9 mouse cellular contexts compared by ENCODE assay signal in genomic region chr10:93263431-93263830, GRCm38 (mm10). TPM values are rescaled to one million over a fixed set of nuclear protein-coding genes. Genes with fewer than 3 reads are reported as not detected.
DNase-seq lines count a peak whose midpoint lies in the region; ATAC-seq and TF ChIP-seq lines count a peak whose summit lies in the region.
"Had no signal": no experiment of that assay in that cellular context is flagged by ENCODE, and none has a peak within 500 bp of the region (broad histone marks: within the 10 kb centered on the region; RNA-seq: fewer than 3 reads in every experiment).

No protein-coding gene starts in this region.

- ATAC-seq in heart, embryonic 11.5 days (replicated peaks; ENCODE audit: insufficient number of reproducible peaks, low FRiP score, low TSS enrichment): no peak
- peak; percentile 43 for ATAC-seq in hindbrain, embryonic 12.5 days (ENCODE audit: low FRiP score)
- ATAC-seq in midbrain, postnatal 0 days (ENCODE audit: low FRiP score): peak; percentile 7; the same call in 1 of the 2 replicates

- no peak for TF ChIP-seq POLR2A in lung, adult 2 months (IDR thresholded peaks at IDR 0.05; ENCODE audit: borderline replicate concordance, extremely low read depth, low read depth, low read length)

- no peak for DNase-seq in heart, adult 9 months (ENCODE audit: low spot score in 2 of 2)
- peak; percentile 42 for DNase-seq in lung, adult 2 months
- DNase-seq in lung, postnatal 10 days: no peak
- DNase-seq in midbrain, postnatal 0 days (ENCODE audit: low spot score): peak; percentile 64
- DNase-seq in spleen, adult 18-20 months: no peak
- no peak for DNase-seq in thymus, adult 18-20 months

- no peaks in the 10 kb centered on the region for H3K27me3 ChIP-seq in heart, embryonic 11.5 days (ENCODE audit: control insufficient read depth, insufficient read depth, low read length)
- no peaks in the 10 kb centered on the region for H3K27me3 ChIP-seq in hindbrain, embryonic 12.5 days
- H3K27me3 ChIP-seq in midbrain, postnatal 0 days (ENCODE audit: insufficient read depth, low read length): no peaks in the 10 kb centered on the region

- H3K27ac ChIP-seq in heart, embryonic 11.5 days (ENCODE audit: low read depth, low read length): peak overlapping the region; percentile 57
- H3K27ac ChIP-seq in hindbrain, embryonic 12.5 days: peak overlapping the region; percentile 25; the same call in 1 of the 2 replicates
- peak overlapping the region; percentile 38; the same call in 1 of the 2 replicates for H3K27ac ChIP-seq in midbrain, postnatal 0 days (ENCODE audit: low read depth, low read length)

- no peaks in the 10 kb centered on the region for H3K9me3 ChIP-seq in heart, embryonic 11.5 days (replicated peaks; ENCODE audit: control insufficient read depth, low read length)
- no peaks in the 10 kb centered on the region for H3K9me3 ChIP-seq in hindbrain, embryonic 12.5 days (replicated peaks)
- no peaks in the 10 kb centered on the region for H3K9me3 ChIP-seq in midbrain, postnatal 0 days (ENCODE audit: low read length)

- peak overlapping the region; percentile 39; the same call in 1 of the 2 replicates for H3K9ac ChIP-seq in heart, embryonic 11.5 days (ENCODE audit: low read depth, low read length)
- no peak overlapping the region for H3K9ac ChIP-seq in hindbrain, embryonic 12.5 days
- H3K9ac ChIP-seq in midbrain, postnatal 0 days (replicated peaks; ENCODE audit: low read length, poor library complexity, severe bottlenecking): no peak overlapping the region

- H3K36me3 ChIP-seq in heart, embryonic 11.5 days (ENCODE audit: control insufficient read depth, insufficient read depth, low read length): peaks cover 6% of the 10 kb centered on the region; the same call in 1 of the 2 replicates
- H3K36me3 ChIP-seq in hindbrain, embryonic 12.5 days: 0 out of 2 replicates have a peak, but pooled peaks cover 4% of the 10 kb centered on the region
- no peaks in the 10 kb centered on the region for H3K36me3 ChIP-seq in midbrain, postnatal 0 days (ENCODE audit: insufficient read depth, low read length)

- 67% methylated on average over 8 of the region's 8 CpGs for WGBS in heart, embryonic 11.5 days (ENCODE audit: insufficient replicate concordance)
- 55% methylated on average over 8 of the region's 8 CpGs for WGBS in lung, adult 2 months
- 45% methylated on average over 8 of the region's 8 CpGs for WGBS in hindbrain, embryonic 12.5 days
- WGBS in midbrain, postnatal 0 days: 35% methylated on average over 8 of the region's 8 CpGs

- no peak overlapping the region for H3K4me3 ChIP-seq in heart, embryonic 11.5 days (ENCODE audit: low read depth, low read length)
- no peak overlapping the region for H3K4me3 ChIP-seq in lung, adult 2 months (replicated peaks; ENCODE audit: extremely low read depth, low read depth, low read length)
- H3K4me3 ChIP-seq in hindbrain, embryonic 12.5 days: no peak overlapping the region
- no peak overlapping the region for H3K4me3 ChIP-seq in midbrain, postnatal 0 days (ENCODE audit: low read depth, low read length)
- H3K4me3 ChIP-seq: myocyte had no signal

- no peak overlapping the region for H3K4me2 ChIP-seq in heart, embryonic 11.5 days
- H3K4me2 ChIP-seq in hindbrain, embryonic 12.5 days (replicated peaks): no peak overlapping the region
- no peak overlapping the region for H3K4me2 ChIP-seq in midbrain, postnatal 0 days (ENCODE audit: low read depth, low read length, poor library complexity, severe bottlenecking)

- TF ChIP-seq CTCF in lung, adult 2 months (IDR thresholded peaks at IDR 0.05; ENCODE audit: insufficient read depth, low read length): no peak
- TF ChIP-seq CTCF in midbrain, postnatal 0 days (IDR thresholded peaks at IDR 0.05): no peak

- peaks cover 36% of the 10 kb centered on the region for H3K4me1 ChIP-seq in heart, embryonic 11.5 days (ENCODE audit: control insufficient read depth, insufficient read depth, low read length)
- peaks cover 22% of the 10 kb centered on the region for H3K4me1 ChIP-seq in lung, adult 2 months (ENCODE audit: control insufficient read depth, insufficient read depth, low read length)
- peaks cover 32% of the 10 kb centered on the region for H3K4me1 ChIP-seq in hindbrain, embryonic 12.5 days
- 0 out of 2 replicates have a peak, but pooled peaks cover 5% of the 10 kb centered on the region for H3K4me1 ChIP-seq in midbrain, postnatal 0 days (ENCODE audit: insufficient read depth, low read length)

RNA-seq across cellular contexts. Expression of gene Elk3, which starts 47.5 kb away (rescaled TPM):
- polyA plus RNA-seq in heart, embryonic 11.5 days (2014; fragmentation: Nextera tagmentation; extraction: Ambion mirVana): 39.9 and 42.1 TPM in 2 replicates
- polyA plus RNA-seq in lung, adult 2 months (2012; rRNA removed): 76.0 and 99.4 TPM in 2 replicates
- polyA plus RNA-seq in hindbrain, embryonic 12.5 days (2016; fragmentation: Nextera tagmentation; extraction: Ambion mirVana): 20.9 and 23.6 TPM in 2 replicates
- total RNA-seq in midbrain, postnatal 0 days (2014; rRNA removed): 6.9 and 8.1 TPM in 2 replicates
- 6.2 and 6.9 TPM in 2 replicates for polyA plus RNA-seq in midbrain, postnatal 0 days (2015; fragmentation: Nextera tagmentation; extraction: Ambion mirVana)

Comparison
In these comparisons a context has a peak if more than half of its experiments do, and no peak if none do; other contexts are left out.
1. DNase-seq: peak in lung, adult 2 months (single experiment) and midbrain, postnatal 0 days (single experiment); none in heart, adult 9 months (0 of 2), lung, postnatal 10 days (single experiment), spleen, adult 18-20 months (0 of 2) and thymus, adult 18-20 months (0 of 2).
2. Peak in every context shown above with its lines, with median percentiles within 50 percentile points of each other: H3K27ac ChIP-seq.